Mouse (Mus musculus) megakaryocyte, embryonic 14.5 days (primary cell): ENCODE data around the gene Sstr2.

ENCODE experiments used
- FLI1 ChIP-seq: IDR thresholded peaks from 2 replicates; pipeline ENCODE4 v1.6.1; 2012; ENCODE audit warnings: low read length, inconsistent platforms, mixed read lengths
- GATA1 ChIP-seq: IDR thresholded peaks from 3 replicates; pipeline ENCODE4 v1.6.1; 2012; ENCODE audit warnings: mixed read lengths, low read length, inconsistent platforms, borderline replicate concordance

- TF ChIP-seq GATA1, result no peak
- no peak for TF ChIP-seq FLI1
These were observed 55.5 kb downstream of the Sstr2 start for GRCm38 (mm10) chr11:113674595-113674994.
